Mouse (Mus musculus): Measurements from ENCODE around the gene Creb3. TPM values are rescaled to one million over a fixed set of nuclear protein-coding genes. Genes with fewer than 3 reads are reported as not detected.

Creb3 gene
- polyA plus RNA-seq (2021) = 74.6 TPM

DNA sequence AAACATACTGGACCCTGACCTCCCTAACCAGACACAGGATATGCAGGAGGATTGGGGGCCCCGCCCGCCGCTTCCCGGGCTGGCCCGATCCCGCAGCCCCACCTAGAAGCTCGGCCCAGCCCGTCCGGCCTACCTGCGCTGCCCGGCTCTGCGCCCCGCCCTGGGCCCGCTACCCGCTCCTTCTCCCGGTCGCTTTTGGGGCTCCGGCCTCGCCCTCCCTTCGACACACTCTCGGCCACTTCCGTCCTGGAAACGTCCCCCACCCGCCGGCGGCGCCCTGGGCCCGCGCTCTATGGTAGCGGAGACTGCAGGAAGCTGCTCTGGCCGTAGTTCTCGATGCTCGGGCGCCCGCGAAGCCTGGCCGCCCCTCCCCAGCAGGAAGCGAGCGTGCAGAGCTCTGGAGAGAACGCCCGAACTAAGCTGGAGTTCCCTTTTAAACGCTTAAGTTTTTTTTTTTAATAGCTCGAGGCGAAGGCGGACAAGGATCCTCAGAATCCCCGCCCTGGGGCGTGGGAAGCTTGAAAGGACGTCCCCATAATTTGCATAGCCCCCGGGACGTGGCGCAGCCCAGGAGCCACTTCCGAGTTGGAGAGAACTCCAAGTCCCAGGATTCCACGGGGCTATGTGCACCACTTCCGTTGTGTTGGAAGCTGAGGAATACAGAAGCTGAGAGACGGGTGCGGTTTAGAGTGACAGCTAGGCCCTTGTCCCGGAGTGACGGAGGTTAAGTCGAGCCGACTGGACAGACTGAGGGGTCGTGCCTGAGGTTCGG is at the start of gene Creb3, which contains the start of gene Tln1:
Gene Creb3 (plus strand): TSS at position 336 of the 772 bp plus-strand sequence.
Gene Tln1 (minus strand): TSS at position 695 of the 772 bp plus-strand sequence.
- in situ Hi-C loops (cut with MboI; ENCODE audit: low pct_unique_long_range_greater_than_20kb) = no loop called here
- POLR2A ChIA-PET = interaction anchor here (0.6 to 1.8 kb wide), 5 partner anchors 16 to 709 kb away, joined by 3 to 9 read pairs (median 4); partner anchors contain the start of genes Gba2 and Rgp1
- DNase-seq (ENCODE audit: low read depth, low spot score) (peak; percentile 84), ATAC-seq (peak; percentile 76)
- H3K27me3 ChIP-seq = no peaks in the 10 kb centered on the region
- CTCF ChIA-PET = interaction anchor here (1.2 to 2.8 kb wide), 5 partner anchors 10 to 69 kb away, joined by 3 to 9 read pairs (median 5); partner anchors contain the start of gene Ccdc107
- no peak for TF ChIP-seq CTCF (IDR thresholded peaks at IDR 0.05)

DNA sequence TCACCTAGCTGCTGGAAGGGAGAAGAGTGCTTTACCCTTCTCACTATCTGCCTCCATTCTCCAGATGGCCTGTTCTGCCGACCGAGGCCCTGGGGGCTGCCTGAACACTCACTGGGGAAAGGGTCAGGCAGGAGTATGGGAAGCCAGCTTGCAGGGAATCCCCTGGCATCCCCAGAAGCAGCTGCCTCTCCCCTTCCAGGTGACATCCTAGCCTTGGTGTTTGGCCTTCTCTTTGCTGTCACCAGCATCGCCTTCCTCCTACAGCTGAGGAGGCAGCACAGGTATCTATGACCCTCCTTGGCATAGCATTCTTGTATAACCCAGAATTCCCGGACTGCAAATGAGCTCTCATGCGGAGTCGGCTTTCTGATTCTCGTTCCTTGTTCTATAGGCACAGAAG is 49.5 kb upstream of the Creb3 start:
- ATAC-seq (no peak), DNase-seq (ENCODE audit: low read depth, low spot score) (no peak)
- POLR2A ChIA-PET = no interaction called here
- CTCF ChIA-PET = interaction anchor here (2.0 kb wide), 1 partner anchor 18 kb away, joined by 5 read pairs; no protein-coding TSS in a partner anchor
- TF ChIP-seq CTCF (IDR thresholded peaks at IDR 0.05) = no peak
- in situ Hi-C loops (cut with MboI; ENCODE audit: low pct_unique_long_range_greater_than_20kb) = no loop called here
- H3K27me3 ChIP-seq = no peaks in the 10 kb centered on the region

DNA sequence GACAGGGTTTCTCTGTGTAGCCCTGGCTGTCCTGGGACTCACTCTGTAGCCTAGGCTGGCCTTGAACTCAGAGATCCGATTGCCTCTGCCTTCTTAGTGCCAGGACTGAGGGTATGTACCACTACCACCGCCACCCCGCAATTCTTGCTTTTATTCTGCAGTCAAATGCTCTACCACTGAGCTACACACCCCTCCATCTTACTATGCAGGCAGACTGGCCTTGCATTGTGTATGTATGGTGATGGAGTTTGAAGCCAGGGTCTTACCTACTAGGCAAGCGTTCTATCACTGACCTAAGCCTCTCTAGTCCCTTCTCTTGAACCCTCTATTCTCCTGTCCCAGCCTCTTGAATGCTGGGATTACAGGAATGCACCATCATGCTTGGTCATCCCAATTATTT is 48.8 kb upstream of the Creb3 start:
- POLR2A ChIA-PET = no interaction called here
- in situ Hi-C loops (cut with MboI; ENCODE audit: low pct_unique_long_range_greater_than_20kb) = no loop called here
- no peaks in the 10 kb centered on the region for H3K27me3 ChIP-seq
- no peak for TF ChIP-seq CTCF (IDR thresholded peaks at IDR 0.05)
- ATAC-seq (no peak), DNase-seq (ENCODE audit: low read depth, low spot score) (no peak)
- CTCF ChIA-PET = interaction anchor here (2.0 kb wide), 1 partner anchor 18 kb away, joined by 5 read pairs; no protein-coding TSS in a partner anchor

DNA sequence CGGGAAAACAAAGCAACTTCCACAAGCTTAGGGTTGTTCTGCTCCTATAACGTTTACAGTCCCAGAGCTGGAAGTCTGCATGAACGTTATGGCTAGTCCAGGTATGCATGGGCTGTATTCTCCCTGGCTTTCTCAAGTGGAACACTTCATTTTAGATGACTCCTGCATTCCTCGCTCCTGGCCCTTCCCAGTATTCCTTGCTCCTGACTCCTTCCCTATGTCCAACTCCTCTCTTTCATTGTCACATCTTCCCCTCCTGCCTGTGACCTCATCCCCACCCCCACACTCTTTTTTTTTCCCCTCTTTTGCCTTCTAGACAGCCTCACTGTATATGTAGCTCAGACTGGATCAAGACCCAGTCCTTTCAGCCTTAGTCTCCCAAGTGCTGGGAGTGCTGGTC is 48.3 kb upstream of the Creb3 start:
- ATAC-seq = no peak
- in situ Hi-C loops (cut with MboI; ENCODE audit: low pct_unique_long_range_greater_than_20kb) = no loop called here
- TF ChIP-seq CTCF (IDR thresholded peaks at IDR 0.05) = no peak

DNA sequence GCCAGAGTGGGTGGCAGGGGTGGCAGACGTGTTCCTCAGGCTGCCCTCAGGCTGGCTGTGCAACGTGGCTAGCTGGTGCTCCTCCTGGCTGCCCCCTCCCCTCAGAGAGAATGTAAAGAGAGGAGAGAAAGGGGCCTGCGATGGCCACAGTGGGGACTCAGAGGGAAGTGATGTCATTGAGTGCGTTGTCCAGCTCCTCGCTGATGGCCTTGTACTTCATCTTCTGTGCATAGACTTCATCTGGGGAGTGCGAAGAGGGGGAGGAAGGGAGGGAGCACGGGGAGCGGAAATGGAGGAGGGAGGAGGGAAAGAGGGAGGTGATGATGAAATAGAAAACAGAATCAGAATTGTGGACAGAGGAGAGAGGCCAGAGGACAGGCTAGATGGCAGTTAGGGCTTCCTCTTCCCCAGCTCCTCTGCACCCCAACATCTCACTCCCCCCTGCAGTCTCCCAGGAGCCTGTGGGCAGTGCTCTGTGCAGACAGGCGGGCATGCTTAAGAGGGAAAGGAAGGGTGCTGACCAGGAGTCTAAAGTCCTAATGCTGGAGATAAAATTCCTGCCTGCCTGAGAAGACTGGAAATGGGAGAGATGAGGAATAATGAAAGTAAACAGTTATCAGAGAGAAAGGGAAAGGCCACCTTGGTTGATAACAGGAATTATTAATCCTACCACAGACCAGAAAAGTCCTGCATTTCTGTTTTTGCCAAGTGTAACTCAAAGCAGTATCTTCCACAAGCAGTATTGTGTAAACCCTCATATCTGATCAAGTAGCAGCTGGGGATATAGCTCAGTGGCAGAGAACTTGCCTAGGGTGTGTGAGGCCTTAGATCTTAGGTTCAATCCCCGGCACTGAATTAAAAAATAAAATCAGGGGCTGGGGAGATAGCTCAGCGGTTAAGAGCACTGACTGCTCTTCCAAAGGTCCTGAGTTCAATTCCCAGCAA is 46.1 kb upstream of the Creb3 start:
- ChIA-PET POLR2A (no interaction called here), CTCF (interaction anchor here (1.0 kb wide), 1 partner anchor 14 kb away, joined by 3 read pairs; no protein-coding TSS in a partner anchor)
- in situ Hi-C loops (cut with MboI; ENCODE audit: low pct_unique_long_range_greater_than_20kb) = no loop called here
- DNase-seq (ENCODE audit: low read depth, low spot score) = no peak
- ATAC-seq = no peak
- no peak for TF ChIP-seq CTCF (IDR thresholded peaks at IDR 0.05)
- H3K27me3 ChIP-seq = no peaks in the 10 kb centered on the region

More for the DNA sequence above, 48.3 kb upstream of the Creb3 start:
- ChIA-PET POLR2A (no interaction called here), CTCF (no interaction called here)
- no peak for DNase-seq (ENCODE audit: low read depth, low spot score)
- H3K27me3 ChIP-seq = no peaks in the 10 kb centered on the region

DNA sequence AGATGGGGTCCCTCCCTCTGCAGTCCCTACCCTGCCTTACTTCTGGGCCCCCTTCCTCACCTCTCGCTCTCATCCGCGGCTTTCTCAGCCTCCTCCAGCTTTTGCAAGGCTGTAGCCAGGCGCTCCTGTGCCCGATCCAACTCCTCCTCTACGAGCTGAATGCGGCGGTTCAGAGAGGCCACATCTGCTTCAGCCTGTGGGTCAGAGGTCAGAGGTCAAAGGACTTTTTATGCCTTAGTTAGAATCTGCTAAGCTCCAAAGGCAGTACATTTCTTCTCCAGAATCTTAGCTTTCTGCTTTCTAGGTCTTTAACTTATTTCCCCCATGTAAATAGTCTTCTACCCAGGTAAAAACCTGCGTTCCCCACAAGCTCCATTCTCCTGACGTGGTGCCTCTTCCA is 42.6 kb upstream of the Creb3 start:
- in situ Hi-C loops (cut with MboI; ENCODE audit: low pct_unique_long_range_greater_than_20kb) = no loop called here
- no peak for TF ChIP-seq CTCF (IDR thresholded peaks at IDR 0.05)
- DNase-seq (ENCODE audit: low read depth, low spot score) = no peak
- ChIA-PET POLR2A (interaction anchor here (1.6 kb wide), 1 partner anchor 22 kb away, joined by 3 read pairs; no protein-coding TSS in a partner anchor), CTCF (interaction anchor here (2.0 kb wide), 1 partner anchor 11 kb away, joined by 12 read pairs; no protein-coding TSS in a partner anchor)
- ATAC-seq = no peak
- H3K27me3 ChIP-seq = no peaks in the 10 kb centered on the region

DNA sequence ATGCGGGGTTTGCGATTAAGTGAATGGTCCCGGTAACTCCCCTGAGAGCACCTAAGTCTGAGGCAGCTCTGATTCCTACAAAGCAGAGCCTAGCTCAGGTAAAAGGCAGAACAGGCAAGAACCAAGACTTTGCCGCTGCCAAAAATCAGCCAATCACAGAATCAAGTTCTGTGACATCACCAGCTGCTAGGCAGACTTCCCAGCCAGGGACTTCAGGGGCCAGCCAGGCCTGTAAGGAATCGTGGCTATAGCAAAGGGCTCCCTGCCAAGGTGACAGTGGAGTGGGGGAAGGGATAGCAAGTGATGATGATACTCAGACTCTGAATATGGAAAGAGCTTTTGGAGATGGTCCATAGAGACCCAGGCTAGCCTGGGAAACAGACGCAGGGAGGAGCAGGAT is 42.2 kb upstream of the Creb3 start:
- ChIA-PET CTCF (interaction anchor here (2.0 kb wide), 1 partner anchor 11 kb away, joined by 12 read pairs; no protein-coding TSS in a partner anchor), POLR2A (interaction anchor here (1.6 kb wide), 1 partner anchor 23 kb away, joined by 3 read pairs; no protein-coding TSS in a partner anchor)
- TF ChIP-seq CTCF (IDR thresholded peaks at IDR 0.05) = no peak
- DNase-seq (ENCODE audit: low read depth, low spot score) (no peak), ATAC-seq (peak; percentile 38)
- H3K27me3 ChIP-seq = no peaks in the 10 kb centered on the region
- in situ Hi-C loops (cut with MboI; ENCODE audit: low pct_unique_long_range_greater_than_20kb) = no loop called here

DNA sequence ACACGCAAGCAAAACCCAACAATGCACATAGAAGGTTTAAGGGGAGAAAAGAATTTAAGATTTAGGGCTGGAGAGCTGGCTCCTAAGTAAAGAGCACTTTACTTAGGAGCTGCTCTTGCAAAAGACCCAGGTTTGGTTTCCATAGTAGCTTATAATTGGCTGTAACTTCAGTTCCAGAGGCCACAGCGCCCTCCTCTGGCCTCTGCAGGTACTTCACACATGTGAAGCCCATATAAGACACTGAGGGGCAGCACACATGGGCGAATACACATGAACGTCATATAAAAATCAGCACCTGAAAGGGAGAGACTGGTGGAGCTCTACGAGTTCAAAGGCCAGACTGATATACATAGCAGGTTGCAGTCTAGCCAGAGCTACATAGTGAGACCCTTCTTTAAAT is 34.3 kb upstream of the Creb3 start:
- POLR2A ChIA-PET = no interaction called here
- CTCF ChIA-PET = interaction anchor here (0.8 to 1.0 kb wide), 2 partner anchors 30 to 34 kb away, joined by 3 read pairs; partner anchors contain the start of gene Creb3
- ATAC-seq = no peak
- no peak for DNase-seq (ENCODE audit: low read depth, low spot score)
- no peaks in the 10 kb centered on the region for H3K27me3 ChIP-seq
- in situ Hi-C loops (cut with MboI; ENCODE audit: low pct_unique_long_range_greater_than_20kb) = no loop called here
- no peak for TF ChIP-seq CTCF (IDR thresholded peaks at IDR 0.05)

DNA sequence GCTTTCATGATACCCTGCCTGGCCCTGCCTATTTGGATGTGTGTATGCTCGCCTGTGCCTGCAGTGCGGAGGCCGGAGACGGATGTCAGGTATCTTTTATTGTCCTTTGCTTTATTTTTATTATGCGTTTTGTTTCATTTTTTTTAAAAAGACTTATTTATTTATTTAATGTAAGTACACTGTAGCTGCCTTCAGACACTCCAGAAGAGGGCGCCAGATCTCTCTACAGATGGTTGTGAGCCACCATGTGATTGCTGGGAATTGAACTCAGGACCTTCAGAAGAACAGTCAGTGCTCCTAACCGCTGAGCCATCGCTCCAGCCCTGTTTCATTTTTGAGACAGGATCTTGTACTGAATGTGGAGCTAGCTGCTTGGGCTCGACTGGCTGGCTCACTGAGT is 33.6 kb upstream of the Creb3 start:
- TF ChIP-seq CTCF (IDR thresholded peaks at IDR 0.05) = no peak
- H3K27me3 ChIP-seq = no peaks in the 10 kb centered on the region

DNA sequence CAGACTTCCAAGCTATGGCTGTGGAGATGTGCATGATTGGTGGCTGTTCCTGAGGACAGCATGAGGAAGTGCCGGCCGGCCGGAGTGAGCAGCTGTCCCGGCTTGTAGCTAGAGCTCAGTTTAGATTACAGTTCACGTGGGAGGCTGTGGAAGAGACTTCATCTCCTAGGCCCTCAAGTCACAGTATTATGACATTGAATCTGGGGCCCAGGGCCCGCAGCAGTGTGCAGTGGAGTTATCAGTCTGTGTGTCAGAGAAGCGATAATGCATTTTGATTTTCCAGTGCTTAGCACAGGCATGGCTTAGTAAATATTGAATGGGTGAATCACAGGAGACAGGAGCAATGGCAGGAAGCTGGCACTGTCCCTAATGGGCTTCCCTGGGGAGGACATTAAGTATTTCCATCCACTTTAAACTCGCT is 32.0 kb upstream of the Creb3 start:
- H3K27me3 ChIP-seq = no peaks in the 10 kb centered on the region
- no peak for DNase-seq (ENCODE audit: low read depth, low spot score)
- ChIA-PET POLR2A (interaction anchor here (1.3 kb wide), 1 partner anchor 8 kb away, joined by 3 read pairs; no protein-coding TSS in a partner anchor), CTCF (interaction anchor here (0.7 to 2.4 kb wide), 13 partner anchors 10 to 97 kb away, joined by 3 to 12 read pairs (median 4); partner anchors contain the start of genes Creb3 and Tln1)
- TF ChIP-seq CTCF (IDR thresholded peaks at IDR 0.05) = no peak
- in situ Hi-C loops (cut with MboI; ENCODE audit: low pct_unique_long_range_greater_than_20kb) = no loop called here
- ATAC-seq = no peak

More for the DNA sequence above, 33.6 kb upstream of the Creb3 start:
- in situ Hi-C loops (cut with MboI; ENCODE audit: low pct_unique_long_range_greater_than_20kb) = no loop called here
- no peak for ATAC-seq
- no peak for DNase-seq (ENCODE audit: low read depth, low spot score)
- POLR2A ChIA-PET = no interaction called here
- CTCF ChIA-PET = interaction anchor here (0.8 to 1.0 kb wide), 2 partner anchors 30 to 33 kb away, joined by 3 read pairs; partner anchors contain the start of gene Creb3
